Mouse (Mus musculus): ENCODE measurements at regions not wholly inside any gene's neighbourhood (a gene's known extent, or its start where the extent isn't known, plus 50 kb on each side); places are given as distances from the start of the nearest gene placed in this dataset.

- DNase-seq = no peak
Observed at GRCm38 (mm10) chr5:126967076-126967475, 274.5 kb upstream of the Tmem132c start.

DNA sequence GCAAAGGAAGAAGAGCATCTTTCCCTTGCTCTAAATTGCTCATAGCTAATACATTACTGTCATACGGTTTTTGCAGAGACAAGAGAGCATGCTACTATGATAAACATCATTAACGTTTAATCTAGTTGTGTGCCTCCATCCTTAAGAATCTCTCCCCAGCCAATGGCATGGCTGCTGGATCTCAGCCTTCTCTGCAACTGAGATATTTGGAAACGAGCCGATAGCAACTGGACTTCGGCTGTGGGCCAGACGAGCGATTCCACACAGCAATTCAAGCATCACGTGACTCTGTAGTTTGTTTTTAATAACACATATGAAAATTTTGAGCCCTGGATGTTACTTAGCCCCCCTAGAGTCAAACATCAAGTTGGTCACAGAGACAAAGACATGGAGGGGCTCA is 272.2 kb upstream of the Tmem132c start:
- no peak for DNase-seq

DNA sequence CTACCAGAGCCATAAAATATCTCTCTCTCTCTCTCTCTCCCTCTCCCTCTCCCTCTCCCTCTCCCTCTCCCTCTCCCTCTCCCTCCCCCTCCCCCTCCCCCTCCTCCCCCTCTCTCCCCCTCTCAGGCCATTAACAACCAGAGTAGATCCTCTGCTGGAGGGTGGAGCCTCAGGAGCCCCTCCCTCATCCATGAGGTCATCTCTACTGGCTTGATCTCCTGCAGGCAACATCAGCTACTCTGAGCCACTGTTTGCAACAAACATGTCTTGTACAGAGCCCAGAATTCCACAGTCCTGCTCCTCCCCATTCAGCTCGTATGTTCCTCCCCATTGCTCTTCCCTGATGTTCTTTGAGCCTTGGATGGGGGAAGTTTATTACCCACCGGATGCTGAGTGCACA is 270.3 kb upstream of the Tmem132c start:
- peak; percentile 21 for DNase-seq

- DNase-seq = no peak
Observed at GRCm38 (mm10) chr5:126971981-126972380, 269.6 kb upstream of the Tmem132c start.

DNA sequence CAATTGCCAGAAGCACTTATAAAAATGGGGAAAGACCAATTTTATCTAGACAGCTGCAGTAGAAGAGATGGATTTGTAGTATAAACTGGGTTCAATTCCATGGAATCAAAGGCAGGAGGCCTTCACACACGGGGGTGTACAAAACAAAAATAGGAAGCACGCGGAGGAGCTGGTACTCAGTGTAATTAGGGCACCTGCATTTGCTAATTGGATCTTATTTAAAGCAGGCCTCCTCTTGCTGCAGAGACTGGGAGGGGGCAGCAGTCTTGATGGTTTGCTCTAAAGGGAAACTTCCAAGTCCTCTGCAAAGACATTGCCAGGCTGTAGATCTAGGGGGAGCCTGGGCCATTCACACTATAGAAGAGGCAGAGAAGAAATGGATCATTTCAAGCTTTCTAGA is 268.2 kb upstream of the Tmem132c start:
- DNase-seq = no peak

GRCm38 (mm10) chr5:126974565-126974964 is 267.0 kb upstream of the Tmem132c start:
- no peak for DNase-seq

DNA sequence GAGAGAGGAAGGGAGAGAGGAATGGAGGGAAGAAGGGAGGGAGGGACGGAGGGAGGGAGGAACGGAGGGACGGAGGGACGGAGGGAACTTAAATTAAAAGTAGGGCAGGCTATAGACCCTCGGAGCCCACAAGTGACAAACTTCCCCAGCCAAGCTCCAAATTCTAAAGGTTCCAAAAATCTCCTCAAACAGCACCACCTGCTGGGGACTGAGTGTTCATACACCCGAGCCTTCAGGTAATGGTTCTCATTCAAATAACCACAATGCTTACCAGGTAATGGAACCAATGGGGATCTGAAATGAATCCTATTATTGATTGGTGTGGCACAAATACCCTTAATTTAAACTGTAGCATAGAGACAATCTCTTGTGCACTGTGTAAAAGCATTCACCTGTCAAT is 246.0 kb upstream of the Tmem132c start:
- DNase-seq = peak; percentile 46

DNA sequence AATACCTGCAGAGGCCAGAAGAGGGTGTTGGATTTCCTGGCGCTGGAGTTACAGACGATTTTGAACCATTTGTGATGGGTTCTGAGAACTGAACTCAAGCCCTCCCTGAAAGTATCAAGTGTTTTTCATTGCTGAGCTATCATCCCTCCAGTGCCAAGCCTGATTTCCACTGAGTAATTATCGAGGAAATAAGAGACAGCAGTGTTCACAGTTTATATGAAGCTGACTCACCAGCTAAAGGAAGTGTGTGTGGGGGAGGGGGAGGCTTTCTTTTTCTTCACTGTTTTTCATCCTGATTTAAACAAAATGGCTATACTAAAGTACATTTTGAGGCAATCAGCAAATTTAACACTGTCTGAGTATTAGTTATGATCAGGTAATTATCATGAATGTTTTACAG is 227.4 kb upstream of the Tmem132c start:
- no peak for DNase-seq

DNA sequence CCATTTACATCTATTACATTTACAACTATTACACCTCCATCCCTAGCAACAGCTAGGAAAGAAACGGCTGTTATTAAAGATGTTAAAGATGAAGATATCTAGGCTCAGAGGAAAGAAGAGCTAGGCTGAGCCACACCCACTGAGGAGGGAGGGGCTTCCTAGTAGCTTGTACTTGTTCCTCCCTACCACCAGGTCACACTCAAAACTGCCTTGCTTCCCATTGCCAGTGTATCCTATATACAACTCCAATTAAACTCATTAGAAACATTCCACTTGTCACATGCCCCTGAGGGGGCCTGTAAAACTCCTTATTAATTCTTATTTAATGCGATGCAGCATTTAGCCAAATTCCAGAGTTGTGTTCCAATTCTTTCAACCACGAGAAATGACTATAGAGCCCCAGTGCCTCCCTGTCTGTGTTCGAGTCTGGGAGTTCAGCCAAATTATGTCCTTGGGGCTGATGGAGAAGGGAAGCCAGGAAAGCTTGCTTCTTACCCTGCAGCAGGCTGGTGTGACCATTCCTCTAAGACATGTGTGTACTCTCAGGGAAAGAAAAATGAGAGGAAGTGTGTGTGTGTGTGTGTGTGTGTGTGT is 225.0 kb upstream of the Tmem132c start:
- DNase-seq = peak; percentile 27

GRCm38 (mm10) chr5:127017971-127018370 is 223.6 kb upstream of the Tmem132c start:
- no peak for DNase-seq

- no peak for DNase-seq
Observed at GRCm38 (mm10) chr5:127036472-127036871, 205.1 kb upstream of the Tmem132c start.

DNA sequence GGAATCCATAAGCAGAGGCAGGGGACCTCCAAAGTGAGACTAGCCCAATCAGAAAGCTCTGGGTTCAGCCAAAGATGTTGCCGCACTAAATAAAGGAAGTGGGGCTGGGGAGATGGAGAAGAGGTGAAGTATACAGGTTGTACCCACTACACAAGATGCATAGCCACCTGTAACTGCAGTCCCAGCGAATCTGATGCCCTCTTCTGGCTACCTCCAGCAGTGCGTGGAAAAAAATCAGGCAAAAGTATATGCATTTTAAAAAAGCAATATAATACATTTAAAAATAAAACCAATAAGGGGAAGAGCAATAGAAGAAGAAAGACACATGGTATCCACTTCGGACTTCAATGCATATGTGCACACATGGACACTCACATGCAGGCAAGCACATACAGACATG is 183.8 kb upstream of the Tmem132c start:
- DNase-seq = no peak

DNA sequence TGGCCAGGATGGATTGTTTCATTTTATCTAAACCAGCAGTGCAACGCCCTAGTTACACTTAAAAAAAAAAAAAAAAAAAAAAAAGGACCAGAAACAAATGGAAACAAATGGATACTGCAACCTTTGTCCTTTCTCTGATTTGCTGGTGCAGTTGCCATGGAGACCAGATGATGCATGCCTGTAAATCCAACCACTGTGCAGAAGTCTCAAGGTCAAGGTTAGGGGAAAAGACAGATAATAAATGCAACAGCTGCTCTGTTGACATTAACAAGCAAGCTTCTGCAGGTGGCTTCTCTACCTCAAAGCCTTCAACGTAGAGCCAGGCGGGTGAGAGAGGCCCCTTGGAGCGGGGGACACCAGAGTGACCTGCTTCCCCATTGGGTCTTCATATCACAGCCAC is 167.3 kb upstream of the Tmem132c start:
- no peak for DNase-seq
